Mouse (Mus musculus) cortical plate, adult 2 months (tissue): Measurements from ENCODE around the gene Clic4.

Source experiments
- CTCF ChIP-seq: fragments of 200-500 bp; IDR thresholded peaks from 2 replicates; pipeline ENCODE4 v1.5.1; 2011; ENCODE audit warnings: mild to moderate bottlenecking, control low read depth, low read length; ENCODE audit not compliant: insufficient read depth; ENCODE audit errors: extremely low read depth
- POLR2A ChIP-seq: fragments of 200-500 bp; IDR thresholded peaks from 2 replicates; pipeline ENCODE4 v1.6.1; 2011; ENCODE audit warnings: mild to moderate bottlenecking, low read length, control low read depth; ENCODE audit not compliant: insufficient read depth; ENCODE audit errors: extremely low read depth

DNA sequence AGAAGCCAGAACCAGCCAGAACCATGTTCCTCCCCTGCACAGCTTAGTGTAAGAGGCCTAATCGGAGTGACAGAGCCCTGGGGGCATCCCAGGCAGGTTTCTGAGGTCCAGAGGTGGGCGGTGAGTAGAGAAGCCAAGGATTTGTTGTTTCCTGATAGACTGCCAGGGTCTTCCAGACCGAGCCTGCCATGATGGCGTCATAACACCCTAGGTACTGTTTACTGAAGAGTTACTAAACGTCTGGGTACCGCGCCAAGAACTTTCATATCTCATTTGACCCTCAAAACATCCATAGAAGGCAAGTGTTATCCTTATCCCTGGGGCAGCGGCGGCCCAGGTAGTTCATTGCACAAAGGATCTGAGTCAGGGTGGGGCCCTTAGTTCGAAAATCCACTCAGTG lies 26.1 kb upstream of the Clic4 start:
- TF ChIP-seq CTCF = no peak
- no peak for TF ChIP-seq POLR2A
